24 mouse cellular contexts compared by ENCODE assay signal in genomic region chr11:6902271-6902670, GRCm38 (mm10).
DNase-seq lines count a peak whose midpoint lies in the region; ATAC-seq lines count a peak whose summit lies in the region.
"Had no signal": no experiment of that assay in that cellular context is flagged by ENCODE, and none has a peak within 500 bp of the region (broad histone marks: within the 10 kb centered on the region; RNA-seq: fewer than 3 reads in every experiment).

No protein-coding gene starts in this region.

- no peaks in the 10 kb centered on the region for H3K27me3 ChIP-seq in midbrain, embryonic 11.5 days (ENCODE audit: control insufficient read depth, insufficient read depth, low read length)
- no peaks in the 10 kb centered on the region for H3K27me3 ChIP-seq in midbrain, embryonic 13.5 days
- H3K27me3 ChIP-seq: embryonic facial prominence, embryonic 13.5 days; forebrain, embryonic 15.5 days; hindbrain, embryonic 12.5 days; hindbrain, embryonic 15.5 days; Patski had no signal

- H3K4me1 ChIP-seq in midbrain, embryonic 11.5 days (ENCODE audit: control insufficient read depth, insufficient read depth, low read length), result peaks cover 15% of the 10 kb centered on the region; the same call in 1 of the 2 replicates
- H3K4me1 ChIP-seq in midbrain, embryonic 13.5 days (replicated peaks), result peaks cover 27% of the 10 kb centered on the region

- ATAC-seq in midbrain, embryonic 11.5 days (ENCODE audit: low FRiP score), result no peak
- ATAC-seq in midbrain, embryonic 13.5 days, result no peak
- ATAC-seq: forebrain, embryonic 15.5 days; intestine, postnatal 0 days; Patski had no signal

- H3K36me3 ChIP-seq in midbrain, embryonic 11.5 days (ENCODE audit: control insufficient read depth, insufficient read depth, low read length), result no peaks in the 10 kb centered on the region
- no peaks in the 10 kb centered on the region for H3K36me3 ChIP-seq in midbrain, embryonic 13.5 days
- H3K36me3 ChIP-seq: embryonic facial prominence, embryonic 10.5 days; embryonic facial prominence, embryonic 13.5 days; forebrain, embryonic 12.5 days; forebrain, embryonic 15.5 days; G1E; hindbrain, embryonic 12.5 days; hindbrain, embryonic 15.5 days had no signal

- no peak overlapping the region for H3K4me3 ChIP-seq in midbrain, embryonic 11.5 days (ENCODE audit: low read depth, low read length)
- H3K4me3 ChIP-seq in midbrain, embryonic 13.5 days (replicated peaks), result no peak overlapping the region
- H3K4me3 ChIP-seq: embryonic facial prominence, embryonic 10.5 days; embryonic facial prominence, embryonic 13.5 days; erythroblast, embryonic 14.5 days; forebrain, embryonic 12.5 days; forebrain, embryonic 15.5 days; heart, adult 2 months; hindbrain, embryonic 12.5 days; hindbrain, embryonic 15.5 days had no signal

- DNase-seq in cerebellum, adult 11 months, result peak; percentile 36
- DNase-seq in cerebellum, adult 8-10 months, result no peak
- peak; percentile 57 for DNase-seq in cerebellum, adult 9-10 months
- DNase-seq in cerebellum, adult 11-12 months, result no peak
- peak; percentile 73 for DNase-seq in midbrain, embryonic 11.5 days (ENCODE audit: low spot score, missing footprints)
- peak; percentile 53 to 65 for DNase-seq in cerebellum, postnatal 25 days
- no peak for DNase-seq in spleen, adult 18-20 months
- DNase-seq: adrenal gland, postnatal 10 days; B cell, adult 2 months; gastrocnemius, postnatal 25 days; kidney, adult 2 months had no signal

- H3K9ac ChIP-seq in midbrain, embryonic 11.5 days (ENCODE audit: low read length), result no peak overlapping the region
- H3K9ac ChIP-seq in midbrain, embryonic 13.5 days (replicated peaks), result no peak overlapping the region
- H3K9ac ChIP-seq: embryonic facial prominence, embryonic 13.5 days; forebrain, embryonic 12.5 days; forebrain, embryonic 15.5 days; hindbrain, embryonic 12.5 days; hindbrain, embryonic 15.5 days had no signal

- H3K4me2 ChIP-seq in midbrain, embryonic 11.5 days, result no peak overlapping the region
- no peak overlapping the region for H3K4me2 ChIP-seq in midbrain, embryonic 13.5 days (replicated peaks)
- H3K4me2 ChIP-seq: embryonic facial prominence, embryonic 13.5 days; forebrain, embryonic 12.5 days; forebrain, embryonic 15.5 days; heart, embryonic 11.5 days; hindbrain, embryonic 12.5 days; hindbrain, embryonic 15.5 days had no signal

- no peaks in the 10 kb centered on the region for H3K9me3 ChIP-seq in midbrain, embryonic 11.5 days (ENCODE audit: control insufficient read depth, low read length)
- no peaks in the 10 kb centered on the region for H3K9me3 ChIP-seq in midbrain, embryonic 13.5 days
- H3K9me3 ChIP-seq: embryonic facial prominence, embryonic 10.5 days; embryonic facial prominence, embryonic 13.5 days; forebrain, embryonic 12.5 days; forebrain, embryonic 15.5 days; G1E; hindbrain, embryonic 12.5 days; hindbrain, embryonic 15.5 days had no signal

- WGBS in midbrain, embryonic 11.5 days, result 76% methylated on average over 3 of the region's 3 CpGs
- 65% methylated on average over 3 of the region's 3 CpGs for WGBS in midbrain, embryonic 13.5 days

- H3K27ac ChIP-seq in midbrain, embryonic 11.5 days (ENCODE audit: low read depth, low read length), result no peak overlapping the region
- H3K27ac ChIP-seq in midbrain, embryonic 13.5 days, result no peak overlapping the region
- H3K27ac ChIP-seq: embryonic facial prominence, embryonic 10.5 days; embryonic facial prominence, embryonic 13.5 days; forebrain, embryonic 12.5 days; forebrain, embryonic 15.5 days; heart, adult 2 months; hindbrain, embryonic 12.5 days; hindbrain, embryonic 15.5 days had no signal

Comparison
In these comparisons a context has a peak if more than half of its experiments do, and no peak if none do; other contexts are left out.
1. DNase-seq: peak in cerebellum, adult 11 months (single experiment), cerebellum, adult 9-10 months (single experiment), midbrain, embryonic 11.5 days (single experiment) and cerebellum, postnatal 25 days (2 of 2); none in cerebellum, adult 8-10 months (single experiment), cerebellum, adult 11-12 months (single experiment) and spleen, adult 18-20 months (0 of 2).